Mouse (Mus musculus): ENCODE data around the gene AC161166.1.
"Not testable (repeated sequence)": the region's sequence is repeated elsewhere in the genome, so short reads cannot be mapped to it uniquely, and the experiment has no call there.

The AC161166.1 gene

DNA sequence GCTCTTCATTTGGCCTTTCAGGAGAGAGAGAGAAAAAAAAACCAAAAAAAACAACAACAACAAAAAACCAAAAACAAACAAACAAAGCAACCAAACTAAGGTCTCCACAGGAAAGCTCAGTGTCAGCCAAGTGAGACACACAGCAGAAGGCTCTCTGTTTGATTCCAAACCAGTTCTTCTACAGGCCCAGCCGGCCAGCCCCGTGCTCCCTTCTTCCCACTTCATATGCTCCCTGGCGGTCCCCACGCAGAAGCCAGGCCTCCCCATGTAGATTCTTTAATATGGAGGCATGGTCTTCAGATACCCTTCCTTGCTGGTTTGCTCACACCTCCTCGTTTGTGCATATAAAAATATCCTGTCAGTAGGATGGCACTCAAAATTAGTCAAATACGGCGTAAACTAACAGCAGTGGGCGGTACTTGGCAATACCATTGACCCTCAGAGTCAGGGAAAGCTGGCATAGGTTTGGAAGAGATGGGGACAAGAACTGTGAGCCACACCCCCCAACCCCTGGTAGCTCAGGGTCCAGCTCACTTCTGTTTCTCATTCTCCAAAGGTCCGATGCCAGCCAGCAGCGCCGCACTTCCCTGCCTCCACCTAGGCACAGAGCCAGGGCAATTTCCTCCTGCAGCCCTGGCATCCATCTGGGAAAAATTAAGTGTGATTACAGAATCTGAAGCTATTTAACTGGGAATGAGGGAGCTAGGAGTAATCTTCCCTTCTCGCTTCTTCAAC, 13.6 kb upstream of the AC161166.1 start:
- DNase-seq (ENCODE audit: low spot score in 2 of 2), result no peak

- DNase-seq (ENCODE audit: low spot score in 2 of 2), result no peak
Measured at GRCm38 (mm10) chr7:24524978-24525377, 12.7 kb upstream of the AC161166.1 start.

GRCm38 (mm10) chr7:24523723-24524122, 11.5 kb upstream of the AC161166.1 start:
- DNase-seq (ENCODE audit: low spot score in 2 of 2), result no peak

GRCm38 (mm10) chr7:24522805-24523204, 10.6 kb upstream of the AC161166.1 start:
- no peak for DNase-seq (ENCODE audit: low spot score in 2 of 2)

DNA sequence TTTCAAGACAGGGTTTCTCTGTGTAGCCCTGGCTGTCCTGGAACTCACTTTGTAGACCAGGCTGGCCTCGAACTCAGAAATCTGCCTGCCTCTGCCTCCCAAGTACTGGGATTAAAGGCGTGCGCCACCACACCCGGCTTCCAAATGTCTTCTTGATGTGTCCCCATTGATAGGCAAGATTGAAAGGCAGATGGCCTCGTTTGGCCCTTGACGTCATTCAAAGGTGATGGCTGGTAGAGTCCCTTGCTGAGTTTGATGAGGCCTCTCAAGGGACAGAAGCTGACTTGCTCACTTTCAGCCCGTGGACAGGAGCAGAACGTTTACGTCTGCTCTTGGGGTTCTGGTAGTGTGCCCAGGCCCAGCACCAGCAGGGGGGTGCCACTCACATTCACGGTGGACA, 7.8 kb upstream of the AC161166.1 start:
- DNase-seq (ENCODE audit: low spot score in 2 of 2), result not testable (repeated sequence)

DNA sequence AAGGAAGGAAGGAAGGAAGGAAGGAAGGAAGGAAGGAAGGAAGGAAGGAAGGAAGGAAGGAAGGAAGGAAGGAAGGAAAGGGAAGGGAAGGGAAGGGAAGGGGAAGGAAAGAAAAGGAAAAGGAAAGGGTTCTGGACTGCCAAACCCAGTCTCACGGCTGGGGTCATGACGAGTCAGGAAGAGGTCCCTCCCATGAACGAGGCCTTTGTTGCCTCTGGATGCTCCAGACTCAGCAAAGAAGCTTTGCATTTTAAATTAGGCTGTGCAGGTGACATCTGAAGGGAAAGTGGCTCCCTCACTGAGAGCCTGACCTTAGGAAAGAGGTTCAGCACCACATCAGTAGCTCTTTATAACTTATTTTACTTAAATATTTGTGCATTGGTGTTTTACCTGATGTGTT, 6.9 kb upstream of the AC161166.1 start:
- DNase-seq (ENCODE audit: low spot score in 2 of 2), result no peak

DNA sequence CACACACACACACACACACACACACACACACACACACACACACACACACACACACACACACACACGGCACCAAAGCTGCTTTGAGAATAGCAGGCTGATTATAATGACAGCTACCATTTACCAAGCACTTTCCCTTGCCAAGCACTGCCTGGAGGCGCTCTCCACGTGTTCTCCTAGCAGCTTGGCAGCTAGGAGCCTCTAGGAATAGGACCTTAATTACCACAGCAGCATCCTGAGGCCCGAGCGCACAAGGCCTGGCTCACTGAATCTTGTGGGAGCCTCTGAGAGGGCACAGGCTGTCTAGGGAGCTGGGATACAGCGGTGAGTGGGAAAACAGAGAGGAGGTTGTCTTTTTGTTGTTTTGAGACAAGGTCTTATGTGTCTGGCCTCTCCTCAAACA, 5.4 kb upstream of the AC161166.1 start:
- DNase-seq (ENCODE audit: low spot score in 2 of 2), result peak; percentile 49 to 65

GRCm38 (mm10) chr7:24517077-24517476, 4.8 kb upstream of the AC161166.1 start:
- DNase-seq (ENCODE audit: low spot score in 2 of 2), result no peak

- DNase-seq (ENCODE audit: low spot score in 2 of 2), result not testable (repeated sequence)
Measured at GRCm38 (mm10) chr7:24516319-24516718, 4.1 kb upstream of the AC161166.1 start.

GRCm38 (mm10) chr7:24507726-24508114, 4.5 kb downstream of the AC161166.1 start:
- DNase-seq (ENCODE audit: low spot score in 2 of 2), result no peak

DNA sequence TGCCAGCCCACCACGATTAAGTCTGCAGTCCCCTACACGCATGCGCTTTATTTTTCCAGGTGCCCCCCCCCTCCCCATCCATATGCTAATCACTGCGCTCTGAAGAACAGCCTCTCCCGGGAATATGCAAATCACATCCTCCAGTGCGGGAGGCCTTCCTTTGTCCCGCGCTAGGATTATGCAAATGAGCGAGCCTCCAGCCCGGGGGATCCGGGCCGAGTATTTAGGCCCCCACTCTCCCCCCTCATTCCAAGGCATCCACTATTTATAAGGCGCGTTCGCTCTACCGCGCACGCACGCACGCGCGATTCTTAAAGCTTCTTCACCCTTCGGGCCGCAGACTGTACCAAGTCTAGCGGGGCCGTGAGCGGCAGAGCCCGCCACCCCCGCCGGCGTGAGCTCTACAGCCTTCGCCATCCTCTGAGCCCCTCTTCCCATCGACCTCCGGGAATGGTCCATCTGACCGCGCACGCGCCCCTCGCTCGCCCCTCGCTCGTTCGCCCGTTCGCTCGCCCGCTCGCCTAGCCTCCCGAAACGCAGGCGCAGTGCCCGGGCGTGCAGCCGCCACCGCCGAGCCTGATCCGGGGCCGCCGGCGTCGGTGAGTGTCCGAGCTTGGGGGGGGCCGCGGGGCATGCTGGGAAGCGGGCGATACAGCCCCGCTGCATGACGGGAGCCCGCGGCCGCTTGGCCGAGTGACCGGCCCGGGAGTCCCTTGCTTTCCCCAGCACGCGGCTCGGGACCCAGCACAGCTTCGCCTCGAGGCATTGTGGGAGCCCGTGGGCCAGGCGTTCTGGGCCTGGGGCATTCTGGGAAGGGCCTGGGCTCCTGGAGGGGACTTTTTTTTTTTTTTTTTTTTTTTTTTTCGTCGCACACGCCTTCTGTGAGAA, 5.2 kb downstream of the AC161166.1 start, which contains the start of gene Zfp428:
Gene Zfp428 (plus strand): TSS at position 169 of the 888 bp plus-strand sequence.
- peak; percentile 78 to 83 for DNase-seq (ENCODE audit: low spot score in 2 of 2)

DNA sequence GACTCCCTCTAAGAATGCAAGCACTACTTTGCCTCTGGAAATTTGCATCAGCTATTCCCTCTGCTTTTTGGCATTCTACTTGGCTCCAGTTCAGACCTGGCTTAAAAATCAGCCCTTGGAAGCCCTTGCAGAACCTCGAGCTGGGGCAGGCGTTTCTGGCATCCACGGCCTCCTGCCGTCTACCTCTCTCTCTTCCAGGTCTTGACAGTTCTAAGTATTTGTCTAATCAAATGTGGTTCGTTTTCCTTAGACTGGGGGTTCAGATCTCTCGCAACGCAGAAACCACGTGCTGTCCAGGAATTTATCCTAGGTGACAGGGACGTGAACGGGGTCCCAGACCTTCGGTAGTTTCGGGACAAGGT, 5.8 kb downstream of the AC161166.1 start:
- peak; percentile 54 to 76 for DNase-seq (ENCODE audit: low spot score in 2 of 2)

- DNase-seq (ENCODE audit: low spot score in 2 of 2), result no peak
Measured at GRCm38 (mm10) chr7:24506065-24506459, 6.2 kb downstream of the AC161166.1 start.

DNA sequence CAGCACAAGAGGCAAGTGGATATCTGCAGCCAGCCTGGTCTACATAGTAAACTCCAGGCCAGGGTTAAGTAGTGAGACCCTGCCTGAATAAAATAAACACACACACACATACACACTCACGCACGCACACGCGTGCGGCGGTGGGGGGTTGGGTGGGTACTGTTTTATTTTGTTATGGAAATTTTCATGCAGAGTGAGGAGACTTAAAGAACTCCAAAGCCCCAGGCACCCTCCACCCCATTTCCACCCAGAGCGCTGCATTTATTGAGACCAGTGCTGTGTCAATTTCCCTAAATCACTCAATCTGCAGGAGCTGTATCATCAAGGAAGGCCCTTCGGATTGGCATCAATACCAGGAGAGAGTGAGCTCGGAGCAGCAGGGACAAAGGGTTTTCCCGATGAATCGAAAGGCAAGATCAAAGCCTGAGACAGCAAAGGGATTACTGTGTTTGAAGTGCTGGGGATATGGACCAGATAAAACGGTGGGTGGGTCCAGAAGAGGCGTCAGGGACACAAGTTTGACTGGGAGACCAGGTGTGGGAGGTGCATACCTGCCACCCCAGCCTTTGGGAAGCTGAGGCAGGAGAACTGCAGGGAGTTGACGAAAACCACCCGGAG, 6.7 kb downstream of the AC161166.1 start:
- DNase-seq (ENCODE audit: low spot score in 2 of 2), result no peak

GRCm38 (mm10) chr7:24504868-24505267, 7.4 kb downstream of the AC161166.1 start:
- DNase-seq (ENCODE audit: low spot score in 2 of 2), result no peak

- DNase-seq (ENCODE audit: low spot score in 2 of 2), result no peak
Measured at GRCm38 (mm10) chr7:24504004-24504403, 8.3 kb downstream of the AC161166.1 start.

DNA sequence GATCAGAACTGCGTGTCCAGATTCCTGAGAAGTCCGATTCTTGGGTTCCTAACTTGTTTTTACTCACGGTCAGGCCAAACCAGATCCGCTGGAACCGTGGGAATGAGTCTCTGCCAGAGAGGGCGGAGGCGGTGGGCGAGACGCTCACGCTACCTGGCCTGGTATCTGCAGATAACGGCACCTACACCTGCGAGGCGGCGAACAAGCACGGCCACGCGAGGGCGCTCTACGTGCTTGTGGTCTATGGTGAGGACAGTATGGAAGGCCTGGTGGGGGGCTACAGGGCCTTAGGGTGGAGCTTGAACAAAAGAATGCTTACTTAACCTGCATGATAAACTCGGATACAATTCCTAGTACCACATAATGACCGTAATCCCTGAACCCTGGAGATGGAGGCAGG, 10.8 kb downstream of the AC161166.1 start:
- DNase-seq (ENCODE audit: low spot score in 2 of 2), result no peak

DNA sequence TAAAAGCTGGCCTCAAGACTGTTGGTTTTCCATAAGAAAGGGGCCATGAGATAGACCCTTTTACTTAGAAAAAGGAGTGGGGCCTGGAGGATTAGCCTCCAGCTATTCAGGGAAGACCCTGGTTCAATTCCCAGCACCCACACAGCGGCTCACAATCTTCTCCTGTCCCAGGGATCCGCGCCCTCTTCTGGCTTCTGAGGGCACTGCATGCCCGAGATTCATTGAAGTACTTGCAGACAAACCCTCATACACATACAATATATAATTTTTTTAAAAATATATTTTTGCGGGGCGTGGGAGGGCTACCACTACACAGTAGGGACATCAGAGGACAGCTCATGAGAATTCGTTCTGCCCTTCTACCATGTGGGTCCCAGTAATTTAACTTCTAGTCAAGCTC, 11.3 kb downstream of the AC161166.1 start:
- DNase-seq (ENCODE audit: low spot score in 2 of 2), result peak in 1 of 2 experiments; percentile 53

DNA sequence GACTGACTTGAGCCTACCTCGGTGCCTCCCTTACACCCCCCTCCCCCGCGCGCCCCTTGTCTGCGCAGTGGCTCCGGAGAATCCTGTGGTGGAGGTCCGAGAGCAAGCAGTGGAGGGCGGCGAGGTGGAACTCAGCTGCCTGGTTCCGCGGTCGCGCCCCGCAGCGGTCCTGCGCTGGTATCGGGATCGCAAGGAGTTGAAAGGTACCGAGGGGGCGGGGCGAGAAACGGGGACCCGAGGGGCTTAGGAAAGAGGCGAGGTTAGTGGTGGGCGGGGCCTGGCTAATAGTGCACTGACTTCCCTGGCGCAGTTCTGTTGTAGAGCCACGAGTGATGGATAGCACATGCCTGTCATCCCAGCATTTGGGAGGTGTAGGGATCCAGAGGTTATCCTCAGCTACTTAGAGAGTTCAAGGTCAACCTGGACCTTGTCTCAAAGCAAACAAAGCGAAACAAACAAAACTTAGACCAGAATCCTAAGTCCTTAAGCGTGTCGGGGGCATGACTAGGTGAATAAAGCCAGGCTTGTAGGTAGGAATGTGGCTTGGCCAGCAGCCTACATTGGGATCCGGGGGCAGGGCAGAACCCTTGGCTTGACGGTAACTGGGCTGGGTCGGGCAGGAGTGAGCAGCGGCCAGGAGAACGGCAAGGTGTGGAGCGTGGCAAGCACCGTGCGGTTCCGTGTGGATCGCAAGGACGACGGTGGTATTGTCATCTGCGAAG, 12.2 kb downstream of the AC161166.1 start:
- no peak for DNase-seq (ENCODE audit: low spot score in 2 of 2)

DNA sequence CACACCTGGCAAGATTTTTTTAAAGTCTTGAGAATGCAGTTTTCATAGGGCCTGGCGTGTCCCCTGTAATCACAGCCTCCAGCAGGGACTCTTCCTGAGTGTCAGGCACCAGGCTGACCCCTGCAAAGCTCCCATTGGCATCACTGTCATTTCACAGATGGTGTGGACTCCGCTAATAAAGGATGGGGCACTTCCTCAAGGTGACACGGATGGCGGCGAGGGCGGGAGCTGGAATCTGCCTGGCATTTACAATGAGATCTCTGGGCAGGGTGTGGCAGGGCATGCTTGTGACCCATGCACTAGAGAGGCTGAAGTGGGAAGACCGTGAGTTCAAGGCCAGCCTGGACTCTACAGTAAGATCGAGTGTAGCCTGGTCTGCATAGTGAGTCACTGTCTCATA, 24.0 kb downstream of the AC161166.1 start:
- DNase-seq (ENCODE audit: low spot score in 2 of 2), result no peak

DNA sequence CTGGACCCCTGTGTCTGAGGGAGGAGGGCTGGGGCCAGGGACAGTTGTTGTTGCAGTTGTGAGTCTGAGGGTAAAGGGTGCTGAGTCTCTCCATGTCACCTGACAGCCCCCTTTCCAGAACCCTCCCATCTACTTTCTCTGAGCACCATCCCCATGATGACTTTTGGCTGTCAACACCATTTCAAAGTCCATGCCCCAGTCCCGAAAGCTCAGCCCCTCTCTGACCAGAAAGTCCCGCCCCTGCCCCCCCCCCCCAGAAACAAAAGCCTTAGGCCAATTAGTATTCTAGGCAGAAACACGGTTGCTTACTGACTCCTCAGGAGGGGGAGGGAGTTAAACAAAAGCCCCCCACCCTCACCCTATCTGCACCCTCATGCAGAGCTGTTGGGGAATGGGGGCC, 24.9 kb downstream of the AC161166.1 start:
- DNase-seq (ENCODE audit: low spot score in 2 of 2), result no peak

DNA sequence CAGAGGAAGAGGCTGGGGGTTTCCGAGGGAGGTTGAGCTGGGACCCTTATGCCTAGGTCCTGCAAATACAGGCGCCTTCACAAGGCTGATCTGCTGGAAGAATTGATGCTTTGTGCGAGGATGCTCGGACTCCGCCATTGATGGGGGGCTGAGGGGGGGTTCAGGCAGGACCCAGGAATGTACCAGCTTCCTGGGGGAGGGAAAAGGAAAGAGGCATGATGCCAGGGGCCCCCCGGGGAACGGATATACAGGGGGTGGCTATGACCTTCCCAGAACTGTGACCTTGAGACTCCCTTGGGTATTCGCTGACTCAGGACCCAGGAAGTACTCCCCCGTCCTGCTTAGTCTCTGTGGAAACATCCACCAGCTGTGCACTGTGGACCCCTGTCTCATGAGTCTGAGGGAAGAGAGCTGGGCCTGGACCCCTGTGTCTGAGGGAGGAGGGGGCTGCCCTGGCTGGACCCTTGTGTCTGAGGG, 25.6 kb downstream of the AC161166.1 start:
- DNase-seq (ENCODE audit: low spot score in 2 of 2), result no peak
